Mouse (Mus musculus) limb, embryonic 10.5 days (tissue): ENCODE data around the gene Fam83b. TPM values are rescaled to one million over a fixed set of nuclear protein-coding genes. Genes with fewer than 3 reads are reported as not detected.

Experiments used
- DNase-seq: peaks from one replicate; pipeline ENCODE4 v3.0.0-alpha.2; 2017; ENCODE audit warnings: low spot score
- H3K27ac ChIP-seq: fragments of 300-500 bp; sonication (generic); 2 replicates; pipeline ENCODE4 v1.5.1; 2016; ENCODE audit warnings: mild to moderate bottlenecking
- H3K27me3 ChIP-seq: fragments of 300-500 bp; sonication (generic); 2 replicates; pipeline ENCODE4 v1.6.1; 2016; ENCODE audit warnings: low read depth, mild to moderate bottlenecking; ENCODE audit not compliant: poor library complexity, severe bottlenecking
- H3K36me3 ChIP-seq: fragments of 300-500 bp; sonication (generic); 2 replicates; pipeline ENCODE4 v1.6.1; 2016; ENCODE audit warnings: mild to moderate bottlenecking, moderate library complexity
- H3K4me1 ChIP-seq: fragments of 300-500 bp; sonication (generic); 2 replicates; pipeline ENCODE4 v1.6.1; 2016
- H3K4me3 ChIP-seq: fragments of 300-500 bp; sonication (generic); 2 replicates; pipeline ENCODE4 v1.5.1; 2016; ENCODE audit warnings: mild to moderate bottlenecking, moderate library complexity
- H3K9me3 ChIP-seq: fragments of 300-500 bp; sonication (generic); replicated peaks from 2 replicates; pipeline ENCODE4 v1.6.1; 2016; ENCODE audit warnings: mild to moderate bottlenecking
- WGBS: fragments of 180-500 bp; shearing (Covaris S2); methylation state at CpG from one replicate; pipeline ENCODE4 v1.1.7; 2016; 5-methylcytosine and 5-hydroxymethylcytosine counted together
- polyA plus RNA-seq: library from polyadenylated mRNA; unstranded; fragments of >200 nt; fragmentation: Nextera tagmentation; extraction: Ambion mirVana; gene quantifications from 2 replicates; pipeline ENCODE4 v1.2.1, GENCODE M21; 2016

Fam83b gene
- polyA plus RNA-seq, 1 experiment from 2014 or later, result 1.1 TPM

GRCm38 (mm10) chr9:76553758-76554157 lies 13.2 kb downstream of the Fam83b start:
- Histone ChIP-seq H3K27me3 (no peaks in the 10 kb centered on the region), H3K36me3 (no peaks in the 10 kb centered on the region), H3K27ac (no peak overlapping the region), H3K9me3 (no peaks in the 10 kb centered on the region), H3K4me1 (no peaks in the 10 kb centered on the region), H3K4me3 (no peak overlapping the region)
- 60% methylated on average over 2 of the region's 2 CpGs for WGBS
- no peak for DNase-seq

DNA sequence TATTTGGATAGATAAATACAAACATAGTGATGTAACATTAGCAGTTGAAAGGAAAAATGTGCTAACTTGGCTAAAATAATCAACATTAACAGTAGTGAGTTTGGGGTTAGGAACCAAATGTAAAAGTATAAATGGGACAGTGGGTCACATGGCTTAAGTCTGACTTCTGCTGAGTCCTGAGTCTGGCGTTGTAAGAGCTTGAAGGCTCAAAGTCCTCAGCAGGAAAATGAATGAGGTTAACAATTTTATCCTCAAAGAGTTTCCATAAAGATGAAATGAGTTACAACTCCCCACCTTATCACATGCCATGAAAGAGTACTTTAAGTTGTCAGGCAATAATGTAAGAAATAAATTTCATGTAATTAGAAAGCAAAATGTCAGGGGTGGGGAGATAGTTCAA lies 13.8 kb downstream of the Fam83b start:
- Histone ChIP-seq H3K4me3 (no peak overlapping the region), H3K27ac (no peak overlapping the region), H3K36me3 (no peaks in the 10 kb centered on the region), H3K9me3 (no peaks in the 10 kb centered on the region), H3K27me3 (no peaks in the 10 kb centered on the region), H3K4me1 (no peaks in the 10 kb centered on the region)
- DNase-seq, result no peak
- WGBS, result 68% methylated on average over 1 of the region's 1 CpGs

- Histone ChIP-seq H3K9me3 (no peaks in the 10 kb centered on the region), H3K36me3 (no peaks in the 10 kb centered on the region), H3K4me3 (no peak overlapping the region), H3K27me3 (no peaks in the 10 kb centered on the region), H3K4me1 (no peaks in the 10 kb centered on the region), H3K27ac (no peak overlapping the region)
- no peak for DNase-seq
- 62% methylated on average over 3 of the region's 3 CpGs for WGBS
Observed at GRCm38 (mm10) chr9:76546714-76547113, 20.2 kb downstream of the Fam83b start.

DNA sequence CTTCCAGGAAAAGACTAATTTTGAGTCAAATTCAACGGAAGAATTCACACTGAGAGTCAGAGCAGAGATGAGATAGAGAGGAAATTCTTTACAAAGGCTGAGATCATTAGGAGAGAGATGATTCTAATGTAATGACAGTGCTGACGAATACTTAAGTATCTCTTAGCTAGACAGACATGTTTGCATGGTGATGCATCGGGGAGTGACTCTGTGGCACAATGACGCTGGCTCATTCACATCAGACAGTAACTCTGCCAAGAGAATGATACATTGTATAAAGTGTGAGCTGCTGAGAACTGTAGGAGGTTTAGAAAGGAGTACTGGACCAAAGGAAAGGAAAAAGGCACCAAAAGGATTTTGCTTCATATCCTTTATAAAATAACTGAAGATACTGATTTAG lies 26.2 kb downstream of the Fam83b start:
- no peaks in the 10 kb centered on the region for H3K36me3 ChIP-seq
- no peak for DNase-seq
- 85% methylated on average over 4 of the region's 4 CpGs for WGBS
- no peaks in the 10 kb centered on the region for H3K27me3 ChIP-seq
- H3K27ac ChIP-seq, result no peak overlapping the region
- no peaks in the 10 kb centered on the region for H3K4me1 ChIP-seq
- no peak overlapping the region for H3K4me3 ChIP-seq
- no peaks in the 10 kb centered on the region for H3K9me3 ChIP-seq

- 91% methylated on average over 7 of the region's 7 CpGs for WGBS
- H3K4me3 ChIP-seq, result no peak overlapping the region
- H3K36me3 ChIP-seq, result no peaks in the 10 kb centered on the region
- H3K9me3 ChIP-seq, result no peaks in the 10 kb centered on the region
- no peak overlapping the region for H3K27ac ChIP-seq
- no peaks in the 10 kb centered on the region for H3K4me1 ChIP-seq
- no peaks in the 10 kb centered on the region for H3K27me3 ChIP-seq
- no peak for DNase-seq
Observed at GRCm38 (mm10) chr9:76539953-76540621, 26.8 kb downstream of the Fam83b start.

DNA sequence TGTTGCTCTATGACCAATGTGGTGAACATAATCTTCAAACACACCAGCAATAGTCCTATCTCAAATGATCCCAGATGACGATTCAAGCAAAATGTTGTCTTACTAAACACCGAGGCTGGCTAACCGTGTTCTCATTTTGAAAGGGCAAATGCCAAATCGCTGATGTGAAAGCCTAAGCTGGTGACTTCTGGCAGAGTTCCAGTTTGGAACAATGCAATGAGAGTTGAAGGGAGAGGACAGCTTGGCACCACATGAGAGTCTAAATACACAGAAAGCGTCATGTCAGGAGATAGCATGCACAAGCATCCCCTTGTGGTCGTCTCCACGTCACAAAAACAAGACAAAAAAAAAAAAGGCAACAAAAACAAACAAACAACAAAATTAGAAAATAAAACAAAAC lies 27.6 kb downstream of the Fam83b start:
- Histone ChIP-seq H3K36me3 (no peaks in the 10 kb centered on the region), H3K9me3 (no peaks in the 10 kb centered on the region), H3K27ac (no peak overlapping the region), H3K4me1 (no peaks in the 10 kb centered on the region), H3K4me3 (no peak overlapping the region), H3K27me3 (no peaks in the 10 kb centered on the region)
- WGBS, result 95% methylated on average over 7 of the region's 7 CpGs
- DNase-seq, result no peak

DNA sequence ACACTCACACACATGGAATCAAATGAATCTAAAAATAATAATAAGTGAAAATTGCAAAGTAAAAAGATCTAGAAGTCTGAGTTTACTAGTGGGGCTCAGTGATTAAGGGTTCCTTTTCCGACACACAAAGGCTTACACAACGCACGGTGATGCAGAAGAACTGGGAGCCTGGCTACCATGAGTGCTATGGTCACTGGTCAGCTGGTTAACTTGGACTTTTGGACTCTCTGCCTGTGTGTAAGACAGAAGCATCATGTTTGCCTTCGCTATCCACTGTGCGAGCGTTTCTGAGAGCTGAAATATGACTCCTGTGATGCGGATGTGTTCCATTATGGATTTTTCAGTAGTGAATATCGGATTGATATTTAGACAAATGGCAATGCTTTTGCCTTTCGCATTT lies 30.9 kb downstream of the Fam83b start:
- DNase-seq, result no peak
- H3K4me1 ChIP-seq, result no peaks in the 10 kb centered on the region
- no peak overlapping the region for H3K27ac ChIP-seq
- no peaks in the 10 kb centered on the region for H3K27me3 ChIP-seq
- H3K4me3 ChIP-seq, result no peak overlapping the region
- H3K36me3 ChIP-seq, result no peaks in the 10 kb centered on the region
- no peaks in the 10 kb centered on the region for H3K9me3 ChIP-seq
- WGBS, result 92% methylated on average over 9 of the region's 9 CpGs

DNA sequence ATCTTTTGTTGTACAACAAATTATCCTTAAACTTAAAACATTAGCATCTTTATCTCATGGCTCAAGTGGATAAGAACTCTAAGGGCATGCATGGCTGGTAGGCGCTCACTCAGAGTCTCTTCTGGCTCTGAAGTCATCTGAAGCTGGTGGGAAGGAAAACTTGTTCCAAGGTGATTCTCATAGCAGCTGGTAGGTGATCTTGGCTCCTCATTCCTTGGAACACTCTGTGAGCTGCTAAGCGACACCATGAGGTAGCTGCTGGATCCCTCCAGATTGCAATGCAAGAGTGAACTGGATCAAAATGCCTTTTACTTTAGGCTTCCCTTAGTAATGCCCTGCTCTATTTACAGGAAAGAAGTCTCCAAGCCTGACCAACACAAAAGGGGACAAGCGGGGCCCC lies 34.5 kb downstream of the Fam83b start:
- Histone ChIP-seq H3K27me3 (no peaks in the 10 kb centered on the region), H3K27ac (no peak overlapping the region), H3K36me3 (no peaks in the 10 kb centered on the region), H3K9me3 (no peaks in the 10 kb centered on the region), H3K4me1 (no peaks in the 10 kb centered on the region), H3K4me3 (no peak overlapping the region)
- WGBS, result 92% methylated on average over 3 of the region's 3 CpGs
- no peak for DNase-seq

GRCm38 (mm10) chr9:76531368-76531767 lies 35.5 kb downstream of the Fam83b start:
- Histone ChIP-seq H3K27ac (no peak overlapping the region), H3K36me3 (no peaks in the 10 kb centered on the region), H3K9me3 (no peaks in the 10 kb centered on the region), H3K4me3 (no peak overlapping the region), H3K4me1 (no peaks in the 10 kb centered on the region), H3K27me3 (no peaks in the 10 kb centered on the region)
- 87% methylated on average over 4 of the region's 4 CpGs for WGBS
- no peak for DNase-seq

GRCm38 (mm10) chr9:76525592-76525991 lies 41.3 kb downstream of the Fam83b start:
- Histone ChIP-seq H3K27me3 (no peaks in the 10 kb centered on the region), H3K36me3 (no peaks in the 10 kb centered on the region), H3K4me1 (no peaks in the 10 kb centered on the region), H3K9me3 (no peaks in the 10 kb centered on the region), H3K27ac (no peak overlapping the region), H3K4me3 (no peak overlapping the region)
- no peak for DNase-seq

- no peak for DNase-seq
- Histone ChIP-seq H3K4me1 (no peaks in the 10 kb centered on the region), H3K27ac (no peak overlapping the region), H3K36me3 (no peaks in the 10 kb centered on the region), H3K9me3 (no peaks in the 10 kb centered on the region), H3K27me3 (no peaks in the 10 kb centered on the region), H3K4me3 (no peak overlapping the region)
Observed at GRCm38 (mm10) chr9:76523075-76523474, 43.8 kb downstream of the Fam83b start.

DNA sequence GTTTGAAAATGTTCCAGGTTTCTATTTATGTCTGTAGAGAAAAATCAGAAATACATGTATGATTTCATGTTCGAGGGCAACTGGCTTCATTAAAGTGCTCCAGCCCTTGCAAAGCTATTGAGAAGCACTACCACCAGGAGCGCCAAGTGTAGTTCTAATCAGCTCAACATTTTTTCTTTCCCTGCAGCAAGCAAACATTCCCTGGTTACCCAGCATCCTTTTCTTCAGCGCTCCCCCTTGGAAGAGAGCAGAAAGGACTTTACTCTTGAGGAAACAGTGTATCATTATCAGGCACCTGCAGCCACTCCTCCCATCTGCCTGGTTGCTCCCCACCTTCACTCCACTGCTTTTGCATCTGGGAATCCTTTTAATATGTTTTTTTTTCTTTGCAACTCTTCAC lies 45.3 kb downstream of the Fam83b start:
- Histone ChIP-seq H3K36me3 (no peaks in the 10 kb centered on the region), H3K4me3 (no peak overlapping the region), H3K27ac (no peak overlapping the region), H3K4me1 (no peaks in the 10 kb centered on the region), H3K27me3 (no peaks in the 10 kb centered on the region), H3K9me3 (no peaks in the 10 kb centered on the region)
- WGBS, result 80% methylated on average over 3 of the region's 3 CpGs
- no peak for DNase-seq

DNA sequence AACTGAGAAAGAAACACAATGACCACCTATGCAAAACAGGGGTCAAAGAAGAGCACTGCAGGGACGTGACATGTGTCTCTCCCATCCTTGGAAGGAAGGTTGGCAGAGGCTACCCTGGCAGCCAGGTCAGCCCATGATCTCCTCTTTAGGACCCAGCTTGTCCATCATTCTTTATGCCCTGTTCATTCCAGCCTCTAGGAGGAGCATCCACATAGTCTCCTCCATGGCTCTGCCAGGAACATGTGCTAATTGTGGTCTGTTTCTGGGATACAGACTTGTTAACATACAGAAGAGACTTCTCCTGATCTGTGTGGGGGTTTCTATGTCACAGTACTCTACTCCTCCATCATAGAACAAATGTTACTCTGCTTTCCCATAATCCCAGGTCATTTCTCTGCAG lies 48.3 kb downstream of the Fam83b start:
- no peaks in the 10 kb centered on the region for H3K36me3 ChIP-seq
- DNase-seq, result no peak
- H3K9me3 ChIP-seq, result no peaks in the 10 kb centered on the region
- no peaks in the 10 kb centered on the region for H3K4me1 ChIP-seq
- WGBS, result 90% methylated on average over 1 of the region's 1 CpGs
- H3K27ac ChIP-seq, result no peak overlapping the region
- no peaks in the 10 kb centered on the region for H3K27me3 ChIP-seq
- H3K4me3 ChIP-seq, result no peak overlapping the region

DNA sequence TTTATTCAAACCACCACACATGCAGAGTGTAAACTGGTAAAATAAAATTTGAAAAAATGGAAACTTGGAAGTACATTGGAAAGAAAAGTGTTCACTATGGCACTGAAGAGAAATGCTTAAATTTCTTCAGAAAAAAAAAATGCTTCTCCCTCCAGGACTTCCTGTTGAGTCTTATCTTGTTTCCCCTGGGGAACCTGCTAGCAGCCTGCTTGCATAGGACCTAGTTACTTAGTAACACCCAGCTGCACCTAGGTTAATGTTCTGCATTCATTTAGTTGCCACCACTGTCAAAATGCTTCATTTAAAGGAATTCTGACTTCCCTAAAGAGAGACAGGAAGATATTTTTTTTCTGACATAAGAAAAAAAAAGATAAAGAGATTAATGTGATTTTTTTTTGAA lies 61.3 kb downstream of the Fam83b start:
- Histone ChIP-seq H3K9me3 (no peaks in the 10 kb centered on the region), H3K4me3 (no peak overlapping the region), H3K27ac (no peak overlapping the region), H3K4me1 (no peaks in the 10 kb centered on the region), H3K27me3 (no peaks in the 10 kb centered on the region), H3K36me3 (no peaks in the 10 kb centered on the region)
- no peak for DNase-seq
